Mouse (Mus musculus) forebrain, embryonic 14.5 days (tissue): Measurements from ENCODE around the gene Slc9a8. TPM values are rescaled to one million over a fixed set of nuclear protein-coding genes. Genes with fewer than 3 reads are reported as not detected.

Experiments
- ATAC-seq: fragments of 200-750 bp; cut with Nextera tagmentation; 2 replicates; pipeline ENCODE4 v1.8.0; 2017; ENCODE audit warnings: mild to moderate bottlenecking, moderate library complexity
- DNase-seq: peaks from one replicate; pipeline ENCODE4 v3.0.0-alpha.2; 2015; ENCODE audit warnings: low spot score
- H3K27ac ChIP-seq: fragments of 300-500 bp; sonication (generic); 2 replicates; pipeline ENCODE4 v1.5.1; 2014; ENCODE audit warnings: low read depth, mild to moderate bottlenecking, control low read depth, low read length, moderate library complexity
- H3K27me3 ChIP-seq: fragments of 300-500 bp; sonication (generic); replicated peaks from 2 replicates; pipeline ENCODE4 v1.6.1; 2014; ENCODE audit warnings: low read length, control low read depth, mixed read lengths; ENCODE audit not compliant: control insufficient read depth, insufficient read depth
- H3K36me3 ChIP-seq: fragments of 300-500 bp; sonication (generic); 2 replicates; pipeline ENCODE4 v1.6.1; 2014; ENCODE audit warnings: low read length, control low read depth; ENCODE audit not compliant: control insufficient read depth, insufficient read depth
- H3K4me1 ChIP-seq: fragments of 300-500 bp; sonication (generic); 2 replicates; pipeline ENCODE4 v1.6.1; 2014; ENCODE audit warnings: antibody characterized with exemption, low read length, control low read depth; ENCODE audit not compliant: control insufficient read depth, insufficient read depth
- H3K4me2 ChIP-seq: fragments of 300-500 bp; sonication (generic); 2 replicates; pipeline ENCODE4 v1.6.1; 2014; ENCODE audit warnings: mild to moderate bottlenecking, control low read depth, low read length
- H3K4me3 ChIP-seq: fragments of 300-500 bp; sonication (generic); 2 replicates; pipeline ENCODE4 v1.5.1; 2014; ENCODE audit warnings: low read depth, low read length, control low read depth
- H3K9ac ChIP-seq: fragments of 300-500 bp; sonication (generic); 2 replicates; pipeline ENCODE4 v1.6.1; 2014; ENCODE audit warnings: mild to moderate bottlenecking, low read length, control low read depth, moderate library complexity
- H3K9me3 ChIP-seq: fragments of 300-500 bp; sonication (generic); replicated peaks from 2 replicates; pipeline ENCODE4 v1.6.1; 2016; ENCODE audit warnings: low read length, control low read depth, mixed read lengths; ENCODE audit not compliant: control insufficient read depth
- WGBS: fragments of 180-500 bp; shearing (Covaris S2); extraction: QIAGEN DNeasy Blood & Tissue Kit; methylation state at CpG from one replicate; pipeline ENCODE4 v1.1.7; 2014; 5-methylcytosine and 5-hydroxymethylcytosine counted together
- polyA plus RNA-seq: library from polyadenylated mRNA; unstranded; fragments of >200 nt; fragmentation: Nextera tagmentation; extraction: Ambion mirVana; gene quantifications from 2 replicates; pipeline ENCODE4 v1.2.1, GENCODE M21; 2014

Slc9a8 gene
- polyA plus RNA-seq, 1 experiment from 2014 or later = 13.8 TPM

DNA sequence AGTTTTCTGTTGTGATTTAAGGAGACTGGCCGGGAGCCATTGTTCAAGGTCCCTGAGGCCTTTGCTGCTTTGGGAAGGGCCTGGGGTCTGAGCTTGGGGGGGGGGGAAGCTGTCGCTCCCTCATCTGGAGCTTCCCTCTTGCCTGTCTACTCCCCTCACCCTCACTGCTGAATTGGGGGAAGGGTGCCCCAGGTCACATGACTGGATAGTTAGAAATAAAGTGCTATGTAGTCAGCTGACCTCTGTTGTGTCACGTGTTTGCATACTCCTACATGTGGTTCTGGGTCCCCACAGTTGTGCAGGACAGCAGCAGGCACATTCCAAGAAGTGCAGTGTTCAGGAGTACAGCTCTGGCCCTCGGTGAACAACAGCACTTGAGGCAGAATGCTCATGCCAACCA lies 55.2 kb downstream of the Slc9a8 start:
- Histone ChIP-seq H3K36me3 (peaks cover 49% of the 10 kb centered on the region), H3K9me3 (no peaks in the 10 kb centered on the region), H3K4me1 (peaks cover 15% of the 10 kb centered on the region), H3K4me2 (no peak overlapping the region), H3K4me3 (no peak overlapping the region), H3K27ac (peak overlapping the region; percentile 81), H3K9ac (no peak overlapping the region; the same call in 1 of the 2 replicates), H3K27me3 (no peaks in the 10 kb centered on the region)
- DNase-seq = no peak
- 77% methylated on average over 4 of the region's 4 CpGs for WGBS
- ATAC-seq = no peak

- ATAC-seq = no peak
- H3K4me3 ChIP-seq = no peak overlapping the region
- H3K4me1 ChIP-seq = peaks cover 15% of the 10 kb centered on the region
- H3K27ac ChIP-seq = no peak overlapping the region
- H3K4me2 ChIP-seq = no peak overlapping the region
- DNase-seq = no peak
- no peaks in the 10 kb centered on the region for H3K9me3 ChIP-seq
- no peak overlapping the region for H3K9ac ChIP-seq
- 46% methylated on average over 2 of the region's 2 CpGs for WGBS
- peaks cover 49% of the 10 kb centered on the region for H3K36me3 ChIP-seq
- H3K27me3 ChIP-seq = no peaks in the 10 kb centered on the region
These were observed 56.6 kb downstream of the Slc9a8 start for GRCm38 (mm10) chr2:167478128-167478527.

DNA sequence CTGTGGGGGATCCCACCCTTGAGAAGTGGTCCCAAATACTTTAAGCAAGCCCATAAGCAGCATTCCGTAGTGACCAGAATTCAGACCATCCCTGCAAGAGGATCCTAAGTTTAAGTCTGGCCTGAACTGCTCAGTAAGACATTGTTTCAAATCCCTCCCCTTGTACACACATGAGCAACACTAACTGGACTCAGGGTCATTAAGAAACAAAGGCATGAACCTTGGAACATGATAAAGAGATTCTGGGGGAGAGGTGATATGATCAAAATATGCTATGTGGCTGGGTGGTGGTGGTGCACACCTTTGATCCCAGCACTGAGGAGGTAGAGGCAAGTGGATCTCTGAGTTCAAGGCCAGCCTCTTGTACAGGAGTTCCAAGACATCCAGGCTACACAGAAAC lies 58.0 kb downstream of the Slc9a8 start:
- H3K4me2 ChIP-seq = no peak overlapping the region
- no peak overlapping the region for H3K9ac ChIP-seq
- H3K4me1 ChIP-seq = peaks cover 15% of the 10 kb centered on the region
- peaks cover 49% of the 10 kb centered on the region for H3K36me3 ChIP-seq
- DNase-seq = no peak
- H3K27me3 ChIP-seq = no peaks in the 10 kb centered on the region
- WGBS = 79% methylated on average over 1 of the region's 1 CpGs
- H3K4me3 ChIP-seq = no peak overlapping the region
- H3K27ac ChIP-seq = no peak overlapping the region
- ATAC-seq = no peak
- no peaks in the 10 kb centered on the region for H3K9me3 ChIP-seq

DNA sequence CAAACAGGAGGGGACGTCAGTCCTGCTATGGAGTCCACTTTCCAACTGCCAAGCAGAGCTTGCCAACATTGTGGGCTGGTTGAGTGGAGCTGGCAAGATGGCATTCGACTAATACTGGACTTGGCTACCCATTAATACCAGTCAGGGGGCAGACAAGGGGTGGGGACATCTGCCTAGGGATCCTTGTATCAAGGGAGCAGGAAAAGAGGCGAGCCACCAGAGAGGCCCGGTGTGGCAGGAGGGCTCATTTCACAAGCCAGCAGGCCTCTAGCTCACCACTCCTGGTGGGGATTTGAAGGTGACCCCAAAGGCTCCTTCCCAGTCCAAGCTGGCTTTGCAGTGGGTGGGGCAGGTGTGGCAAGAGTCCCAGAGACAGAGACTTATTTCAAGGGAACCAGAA lies 61.2 kb downstream of the Slc9a8 start:
- no peak overlapping the region for H3K4me3 ChIP-seq
- H3K27ac ChIP-seq = no peak overlapping the region
- no peak overlapping the region for H3K9ac ChIP-seq
- ATAC-seq (no peak), DNase-seq (no peak)
- no peaks in the 10 kb centered on the region for H3K9me3 ChIP-seq
- no peaks in the 10 kb centered on the region for H3K27me3 ChIP-seq
- WGBS = 94% methylated on average over 4 of the region's 4 CpGs
- H3K36me3 ChIP-seq = peaks cover 43% of the 10 kb centered on the region
- peaks cover 3% of the 10 kb centered on the region; the same call in 1 of the 2 replicates for H3K4me1 ChIP-seq
- H3K4me2 ChIP-seq = no peak overlapping the region

GRCm38 (mm10) chr2:167483081-167483826 lies 61.7 kb downstream of the Slc9a8 start:
- H3K27ac ChIP-seq = no peak overlapping the region
- no peaks in the 10 kb centered on the region for H3K9me3 ChIP-seq
- H3K27me3 ChIP-seq = no peaks in the 10 kb centered on the region
- H3K4me3 ChIP-seq = no peak overlapping the region
- no peak overlapping the region for H3K9ac ChIP-seq
- no peak for ATAC-seq
- DNase-seq = no peak
- H3K4me1 ChIP-seq = peaks cover 3% of the 10 kb centered on the region; the same call in 1 of the 2 replicates
- peaks cover 43% of the 10 kb centered on the region for H3K36me3 ChIP-seq
- WGBS = 95% methylated on average over 27 of the region's 27 CpGs
- H3K4me2 ChIP-seq = no peak overlapping the region

DNA sequence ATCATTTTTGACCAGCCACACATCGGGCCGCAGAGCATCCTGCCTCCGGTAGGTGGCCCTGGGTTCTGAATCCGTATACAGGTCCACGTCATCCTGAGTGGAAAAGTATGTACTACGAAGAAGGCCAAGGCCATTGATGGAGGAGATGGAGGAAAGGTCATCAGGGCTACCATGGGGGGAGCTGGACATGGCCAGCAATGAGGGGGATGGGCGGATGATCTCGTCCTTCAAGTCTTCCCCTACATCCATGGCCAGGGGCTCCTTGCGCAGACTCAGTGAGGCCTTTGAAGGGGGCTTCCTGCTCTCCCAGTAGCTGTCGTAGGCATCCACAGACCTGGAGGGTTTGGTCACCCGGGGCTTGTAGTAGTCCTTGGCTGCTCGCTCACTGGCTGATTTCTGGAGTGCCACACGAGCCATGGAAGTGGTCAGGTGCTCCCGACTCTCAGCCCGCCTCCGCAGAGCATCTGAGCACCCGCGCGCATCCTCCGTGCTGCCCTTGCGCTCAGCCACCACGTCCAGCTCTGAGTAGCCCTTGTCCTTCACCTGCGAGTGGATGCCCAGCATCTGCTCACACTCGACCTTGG lies 62.4 kb downstream of the Slc9a8 start:
- no peak overlapping the region for H3K4me3 ChIP-seq
- H3K9me3 ChIP-seq = no peaks in the 10 kb centered on the region
- H3K36me3 ChIP-seq = peaks cover 47% of the 10 kb centered on the region
- H3K9ac ChIP-seq = no peak overlapping the region
- H3K27me3 ChIP-seq = no peaks in the 10 kb centered on the region
- DNase-seq (no peak), ATAC-seq (no peak)
- peaks cover 3% of the 10 kb centered on the region; the same call in 1 of the 2 replicates for H3K4me1 ChIP-seq
- no peak overlapping the region for H3K4me2 ChIP-seq
- WGBS = 96% methylated on average over 24 of the region's 24 CpGs
- H3K27ac ChIP-seq = no peak overlapping the region

DNA sequence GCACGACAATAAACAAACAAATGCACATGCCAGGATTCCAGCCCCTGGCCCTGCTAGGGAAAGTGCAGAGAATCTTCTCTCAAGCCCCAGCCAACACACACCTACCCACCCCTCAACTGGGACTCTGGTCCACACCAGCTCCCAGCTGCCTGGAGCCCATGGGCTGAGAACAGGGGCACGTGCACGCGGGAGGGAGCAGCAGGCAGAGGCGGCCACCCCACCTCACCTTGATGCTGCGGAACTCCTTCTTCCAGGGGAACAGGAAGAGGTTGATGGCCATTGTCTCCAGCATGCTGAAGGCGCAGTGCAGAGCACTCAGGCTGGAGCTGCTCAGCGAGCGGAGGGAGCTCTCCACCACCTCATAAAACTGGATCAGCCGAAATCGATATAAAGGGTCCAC lies 63.4 kb downstream of the Slc9a8 start:
- Histone ChIP-seq H3K27me3 (no peaks in the 10 kb centered on the region), H3K4me1 (peaks cover 3% of the 10 kb centered on the region; the same call in 1 of the 2 replicates), H3K36me3 (peaks cover 47% of the 10 kb centered on the region), H3K4me3 (no peak overlapping the region), H3K9me3 (no peaks in the 10 kb centered on the region), H3K4me2 (no peak overlapping the region), H3K9ac (no peak overlapping the region), H3K27ac (no peak overlapping the region)
- no peak for ATAC-seq
- 94% methylated on average over 11 of the region's 11 CpGs for WGBS
- DNase-seq = no peak

GRCm38 (mm10) chr2:167485501-167486377 lies 64.2 kb downstream of the Slc9a8 start:
- no peaks in the 10 kb centered on the region for H3K9me3 ChIP-seq
- H3K9ac ChIP-seq = no peak overlapping the region
- WGBS = 79% methylated on average over 7 of the region's 7 CpGs
- H3K4me2 ChIP-seq = no peak overlapping the region
- H3K4me3 ChIP-seq = no peak overlapping the region
- peaks cover 3% of the 10 kb centered on the region for H3K4me1 ChIP-seq
- H3K27me3 ChIP-seq = no peaks in the 10 kb centered on the region
- H3K36me3 ChIP-seq = peaks cover 41% of the 10 kb centered on the region
- DNase-seq (peak; percentile 45), ATAC-seq (peak; percentile 40; the same call in 1 of the 2 replicates)
- 0 out of 2 replicates have a peak overlapping the region, but pooled peaks have one; percentile 21 for H3K27ac ChIP-seq
